Mouse (Mus musculus) megakaryocyte, adult 5-6 weeks (primary cell): ENCODE data around the gene Rpl10a. TPM values are rescaled to one million over a fixed set of nuclear protein-coding genes. Genes with fewer than 3 reads are reported as not detected.
"Not testable (repeated sequence)": the region's sequence is repeated elsewhere in the genome, so short reads cannot be mapped to it uniquely, and the experiment has no call there.

ENCODE experiments used
- ATAC-seq: 2 replicates; pipeline ENCODE4 v1.8.0; 2016; ENCODE audit warnings: mild to moderate bottlenecking, inconsistent platforms; ENCODE audit not compliant: poor library complexity, severe bottlenecking
- total RNA-seq, 2 experiments: library from RNA; stranded (forward) in 1 of 2; stranded (reverse) in 1 of 2; fragments of 153-499, 151-499 nt in 1 of 2; fragments of 221-1000, 200-1000 nt in 1 of 2; gene quantifications; 2 replicates each; pipeline versions ENCODE4 v1.2.3 to v1.2.4; 2015 to 2017

Rpl10a gene
- total RNA-seq, 2 experiments from 2014 or later: 468 to 1,585 TPM

- ATAC-seq: peak; percentile 62
These were observed 19.7 kb upstream of the Rpl10a start for GRCm38 (mm10) chr17:28308297-28309195.

DNA sequence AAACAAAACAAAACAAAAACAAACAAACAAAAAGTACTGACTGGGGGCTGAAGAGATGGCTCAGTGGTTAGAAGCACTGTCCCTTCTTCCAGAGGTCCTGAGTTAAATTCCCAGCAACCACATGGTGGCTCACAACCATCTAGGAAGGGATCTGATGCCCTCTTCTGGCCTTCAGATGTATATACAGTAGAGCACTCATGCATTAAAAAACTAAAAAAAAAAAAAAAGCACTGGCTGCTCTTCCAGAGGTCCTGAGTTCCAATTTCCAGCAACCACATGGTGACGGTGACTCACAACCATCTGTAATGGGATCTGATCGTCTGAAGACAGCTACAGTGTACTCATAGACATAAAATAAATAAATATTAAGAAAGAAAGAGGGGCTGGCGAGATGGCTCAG lies 17.4 kb upstream of the Rpl10a start:
- no peak for ATAC-seq

DNA sequence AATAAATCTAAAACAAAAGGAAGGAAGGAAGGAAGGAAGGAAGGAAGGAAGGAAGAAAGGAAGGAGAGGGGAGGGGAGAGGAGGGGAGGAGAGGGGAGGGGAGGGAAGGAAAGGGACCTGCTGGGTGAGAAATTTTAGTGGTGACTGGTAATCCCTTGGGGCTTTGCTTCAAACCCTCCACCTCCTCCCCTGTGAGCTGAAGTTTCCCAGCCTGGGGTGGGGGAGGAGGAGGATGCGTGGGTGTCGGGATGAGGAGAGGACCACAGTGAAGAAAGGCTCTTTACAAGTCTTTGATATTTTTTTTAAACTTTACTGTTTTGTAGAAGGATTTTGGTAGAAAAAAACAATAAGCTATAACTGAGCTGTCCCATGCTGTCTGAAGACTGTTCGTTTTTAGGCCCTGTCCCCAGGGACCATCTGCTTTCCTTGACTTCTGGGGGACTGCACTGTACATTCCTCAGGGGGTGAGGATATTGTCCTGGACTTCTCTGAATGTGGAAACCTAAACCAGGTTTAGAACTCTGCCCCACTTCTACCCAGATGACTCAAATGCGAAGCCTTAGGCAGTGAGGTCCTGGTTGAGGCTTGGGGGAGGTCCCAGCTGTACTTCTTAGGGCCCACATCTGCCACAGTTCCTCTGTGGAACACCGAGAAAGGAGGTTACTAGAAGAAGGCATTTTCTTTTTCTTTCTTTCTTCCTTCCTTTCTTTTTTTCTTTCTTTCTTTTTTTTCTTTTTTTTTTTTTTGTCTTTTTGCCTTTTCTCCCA lies 16.7 kb upstream of the Rpl10a start:
- ATAC-seq: no peak

GRCm38 (mm10) chr17:28312232-28313211 lies 15.7 kb upstream of the Rpl10a start:
- ATAC-seq: peak; percentile 43; the same call in 1 of the 2 replicates

- ATAC-seq: peak; percentile 98
These were observed 14.9 kb upstream of the Rpl10a start, which contains the start of gene Fance for GRCm38 (mm10) chr17:28313212-28313879. TSS of gene Fance (plus strand) at chr17:28313519.

DNA sequence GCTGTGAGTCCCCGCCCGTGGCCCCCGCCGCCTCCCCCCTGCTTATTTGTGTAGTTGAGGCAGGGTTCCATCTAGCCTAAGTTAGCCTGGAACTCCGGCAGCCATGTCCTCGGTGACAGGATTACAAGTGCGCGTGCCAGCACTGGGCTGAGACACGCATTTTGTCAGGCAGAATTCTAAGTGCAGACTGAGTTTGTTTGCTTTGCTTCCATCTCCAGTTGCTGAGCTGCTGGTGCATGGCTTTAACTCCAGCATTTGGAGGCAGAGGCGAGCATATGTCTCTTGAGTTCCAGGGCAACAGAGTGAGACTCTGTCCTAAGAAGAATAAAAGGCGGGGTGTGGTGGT lies 14.4 kb upstream of the Rpl10a start:
- no peak for ATAC-seq

DNA sequence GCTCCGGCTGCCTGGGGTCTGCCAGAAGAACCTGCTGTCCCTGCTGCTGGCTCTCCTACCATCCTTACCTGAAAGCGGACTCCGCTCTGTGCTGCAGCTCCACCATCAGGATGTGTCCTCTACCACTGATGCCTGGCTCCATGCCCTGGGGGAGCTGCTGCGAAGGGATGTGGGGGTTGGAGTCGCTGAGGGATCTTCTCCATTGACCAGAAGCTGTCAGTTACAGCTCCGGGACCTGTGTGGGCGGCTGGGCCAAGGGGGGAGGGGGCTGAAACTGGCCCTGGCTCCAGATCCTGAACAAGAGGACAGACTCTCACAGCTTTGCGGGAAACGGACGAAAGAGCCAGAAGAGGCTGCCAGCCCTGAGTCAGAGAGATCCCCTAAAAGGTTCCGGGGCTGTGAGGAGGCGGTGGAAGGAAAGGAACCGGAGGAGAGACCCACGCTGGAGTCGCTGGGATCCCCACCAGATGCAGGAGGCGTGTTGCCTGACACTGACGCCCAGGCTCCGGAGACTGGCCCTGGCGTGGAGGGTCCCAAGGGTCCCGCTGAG lies 12.6 kb upstream of the Rpl10a start:
- ATAC-seq: no peak

- ATAC-seq: no peak
These were observed 11.8 kb upstream of the Rpl10a start for GRCm38 (mm10) chr17:28316476-28316875.

- ATAC-seq: no peak
These were observed 11.2 kb upstream of the Rpl10a start for GRCm38 (mm10) chr17:28317091-28317490.

GRCm38 (mm10) chr17:28317725-28318124 lies 10.5 kb upstream of the Rpl10a start:
- no peak for ATAC-seq

- ATAC-seq: no peak
These were observed 6.6 kb upstream of the Rpl10a start for GRCm38 (mm10) chr17:28321700-28322099.

- ATAC-seq: no peak
These were observed 4.5 kb upstream of the Rpl10a start for GRCm38 (mm10) chr17:28323786-28324185.

DNA sequence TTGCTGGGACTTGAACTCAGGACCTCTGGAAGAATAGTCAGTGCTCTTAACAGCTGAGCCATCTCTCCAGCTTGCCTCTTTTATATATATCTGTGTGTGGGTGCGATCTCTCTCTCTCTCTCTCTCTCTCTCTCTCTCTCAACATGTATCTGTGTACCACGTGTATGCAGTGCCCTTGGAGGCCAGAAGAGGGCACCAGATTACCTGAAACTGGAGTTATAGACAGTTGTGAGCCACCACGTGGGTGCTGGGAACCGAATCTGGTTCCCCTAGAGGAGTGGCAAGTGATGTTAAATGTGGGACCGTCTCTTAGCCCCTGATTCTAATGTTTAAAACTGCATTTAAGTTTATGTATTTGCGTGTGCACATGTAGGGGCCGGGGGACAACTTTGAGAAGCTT lies 3.9 kb upstream of the Rpl10a start:
- not testable (repeated sequence) for ATAC-seq

DNA sequence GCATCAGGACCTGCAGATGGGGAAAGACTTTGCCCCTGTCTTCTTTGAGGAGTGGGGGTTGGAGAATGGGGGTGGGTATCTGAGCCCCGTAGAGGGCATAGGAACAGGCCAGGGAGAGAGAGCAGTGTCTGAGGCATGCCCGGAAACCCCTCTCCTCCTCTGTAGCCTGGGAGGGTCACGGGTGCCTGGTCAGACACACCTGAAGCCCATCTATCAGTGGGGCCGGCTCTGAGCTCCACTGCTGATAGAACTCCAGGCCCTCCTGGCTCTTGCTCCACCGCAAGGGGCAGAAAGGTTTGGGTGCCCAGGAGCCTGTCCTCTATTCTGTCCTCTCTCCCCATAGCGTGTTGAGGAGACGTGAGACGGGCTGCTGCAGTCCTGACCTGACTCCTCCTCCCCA lies 2.5 kb upstream of the Rpl10a start:
- ATAC-seq: no peak

DNA sequence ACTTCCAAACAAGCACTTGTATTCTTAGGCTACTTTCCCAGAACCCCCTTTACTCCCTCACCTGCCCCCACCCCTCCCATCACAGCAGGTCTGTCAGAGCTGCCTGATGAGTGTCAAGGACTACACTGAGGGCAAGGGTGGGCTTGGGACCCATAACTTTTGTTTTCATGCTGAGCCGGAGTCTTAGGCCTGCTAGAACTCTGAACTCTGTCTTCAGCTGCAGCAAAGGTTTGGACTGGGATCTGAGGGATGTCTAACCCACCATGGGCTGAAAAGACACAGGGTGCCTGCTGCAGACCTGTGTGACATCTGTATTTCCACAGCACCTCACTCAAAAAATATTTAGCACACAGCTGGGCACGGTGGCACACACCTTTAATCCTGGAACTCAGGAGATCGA lies 1.3 kb upstream of the Rpl10a start:
- ATAC-seq: no peak

DNA sequence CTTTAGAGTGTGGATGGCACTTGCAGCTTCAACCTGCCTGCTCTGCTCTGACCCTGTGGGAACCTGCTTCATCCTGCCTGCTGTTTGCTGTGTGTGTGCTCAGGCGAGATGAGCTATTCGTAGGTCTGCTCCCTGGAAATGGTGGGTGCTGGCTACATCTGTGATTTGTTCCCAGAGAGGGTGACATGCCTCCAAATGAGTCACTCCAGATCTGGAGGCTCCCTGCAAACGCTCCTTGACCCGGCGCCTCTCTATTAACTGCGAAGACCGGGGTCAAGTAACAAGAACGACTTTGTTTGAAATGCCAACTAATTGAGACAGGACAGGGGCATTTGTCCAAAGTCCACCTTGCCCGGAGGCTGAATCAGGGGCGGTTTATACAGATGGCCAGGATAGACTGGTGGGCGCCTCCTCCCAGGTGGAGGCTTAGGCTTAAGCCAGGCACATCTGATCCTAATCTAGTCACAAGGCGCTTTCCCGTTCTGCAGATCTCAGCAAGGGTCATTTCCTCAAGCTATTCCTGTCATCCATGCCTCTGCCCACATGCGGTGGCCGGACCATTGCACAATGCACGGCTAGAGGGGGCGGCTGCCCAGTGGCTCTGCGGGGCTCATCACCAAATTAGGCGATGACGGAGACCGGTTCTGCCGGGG lies 472 bp upstream of the Rpl10a start:
- ATAC-seq: peak; percentile 54

- ATAC-seq: peak; percentile 12; the same call in 1 of the 2 replicates
These were observed 675 bp downstream of the Rpl10a start for GRCm38 (mm10) chr17:28328946-28329345.

DNA sequence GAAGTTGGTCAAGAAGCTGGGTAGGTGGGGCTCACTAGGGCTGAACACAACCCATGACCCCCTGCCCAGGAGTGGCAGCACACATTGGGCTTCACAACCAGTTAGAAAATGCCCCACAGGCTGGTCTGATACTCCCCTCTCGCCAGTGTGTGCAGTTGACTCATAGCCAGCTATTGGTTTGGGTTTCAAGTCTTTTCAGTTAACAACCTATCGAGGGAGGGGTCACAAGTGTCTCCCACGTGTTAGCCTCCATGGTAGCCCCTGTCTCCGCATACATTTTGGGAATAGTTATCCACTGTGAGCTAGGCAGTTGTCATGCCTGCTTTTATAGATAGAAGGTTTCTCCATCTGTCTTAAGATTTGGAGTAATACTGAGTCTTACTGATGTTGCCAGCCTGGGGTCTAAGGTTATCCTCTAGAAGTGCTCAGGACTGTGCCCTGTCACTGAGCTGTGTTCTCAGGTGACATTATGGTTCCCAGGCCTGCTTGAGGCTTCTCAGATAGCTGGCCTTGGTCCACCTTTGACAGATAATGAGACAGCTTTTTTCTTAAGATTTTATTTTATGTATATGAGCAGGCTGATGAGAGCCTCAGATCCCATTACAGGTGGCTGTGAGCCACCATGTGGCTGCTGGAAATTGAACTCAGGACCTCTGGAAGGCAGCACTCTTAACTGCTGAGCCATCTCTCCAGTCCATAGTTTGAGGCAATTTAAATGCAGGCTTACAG lies 1.4 kb downstream of the Rpl10a start:
- no peak for ATAC-seq

DNA sequence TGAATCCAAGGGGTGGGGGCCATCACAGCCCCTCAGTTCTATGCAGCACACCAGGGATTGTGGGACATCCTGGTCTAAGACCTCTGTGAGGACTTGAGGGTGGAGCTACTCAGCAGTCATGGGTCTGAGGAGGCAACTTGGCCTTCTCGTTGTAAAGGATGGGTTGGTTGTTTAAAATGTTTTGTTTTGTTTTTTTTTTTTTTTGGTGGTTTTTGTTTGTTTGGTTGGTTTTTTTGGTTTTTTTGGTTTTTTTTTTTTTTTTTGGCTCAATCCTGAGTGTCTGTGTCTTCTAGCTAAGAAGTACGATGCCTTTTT lies 1.9 kb downstream of the Rpl10a start:
- no peak for ATAC-seq
